Mouse (Mus musculus) MEL (cell line): ENCODE measurements around the gene Supt3. TPM values are rescaled to one million over a fixed set of nuclear protein-coding genes. Genes with fewer than 3 reads are reported as not detected.

Source experiments
- DNase-seq: peaks from one replicate; pipeline ENCODE4 v3.0.0; 2011; ENCODE audit warnings: low read depth, low spot score
- H3K27ac ChIP-seq: 2 replicates; pipeline ENCODE4 v1.5.1; 2012; ENCODE audit warnings: low read depth, mild to moderate bottlenecking, control low read depth, low read length, moderate library complexity; ENCODE audit not compliant: control insufficient read depth
- H3K27me3 ChIP-seq, 2 experiments: fragments of 150-350 bp in 1 of 2; sonication (generic) in 1 of 2; 2 replicates each; pipeline ENCODE4 v1.6.1; 2012; ENCODE audit warnings: low read length in 2 of 2, mild to moderate bottlenecking in 2 of 2, improper control_type of control experiment in 1 of 2, moderate library complexity in 1 of 2; ENCODE audit not compliant: insufficient read depth in 2 of 2, control insufficient read depth in 1 of 2
- H3K36me3 ChIP-seq, 2 experiments: 2 replicates each; pipeline ENCODE4 v1.6.1; 2012 to 2014; ENCODE audit warnings: low read length in 2 of 2, improper control_type of control experiment in 1 of 2, inconsistent platforms in 1 of 2, mild to moderate bottlenecking in 1 of 2; ENCODE audit not compliant: insufficient read depth in 2 of 2, control insufficient read depth in 1 of 2
- H3K4me1 ChIP-seq, 2 experiments: fragments of 150-350 bp in 1 of 2; sonication (generic) in 1 of 2; 2 replicates each; pipeline ENCODE4 v1.6.1; 2012; ENCODE audit warnings: low read length in 2 of 2, improper control_type of control experiment in 1 of 2, mild to moderate bottlenecking in 1 of 2; ENCODE audit not compliant: insufficient read depth in 2 of 2, control insufficient read depth in 1 of 2
- H3K4me3 ChIP-seq, 2 experiments: fragments of 150-350 bp in 1 of 2; sonication (generic) in 1 of 2; 2 replicates each; pipeline ENCODE4 v1.5.1; 2012; ENCODE audit warnings: low read depth in 2 of 2, low read length in 2 of 2, mild to moderate bottlenecking in 2 of 2, moderate library complexity in 2 of 2, control low read depth in 1 of 2, improper control_type of control experiment in 1 of 2; ENCODE audit not compliant: control insufficient read depth in 1 of 2, insufficient read depth in 1 of 2
- H3K79me2 ChIP-seq: 2 replicates; pipeline ENCODE4 v1.6.1; 2012; ENCODE audit warnings: mild to moderate bottlenecking, low read length, moderate library complexity; ENCODE audit not compliant: control insufficient read depth, poor library complexity, insufficient read depth
- H3K9ac ChIP-seq: 2 replicates; pipeline ENCODE4 v1.6.1; 2012; ENCODE audit warnings: low read depth, mild to moderate bottlenecking, control low read depth, low read length, moderate library complexity; ENCODE audit not compliant: control insufficient read depth, poor library complexity, severe bottlenecking
- H3K9me3 ChIP-seq: fragments of 150-350 bp; sonication (generic); replicated peaks from 2 replicates; pipeline ENCODE4 v1.6.1; 2012; ENCODE audit warnings: mild to moderate bottlenecking, low read length, improper control_type of control experiment, moderate library complexity; ENCODE audit not compliant: insufficient read depth
- CHD1 ChIP-seq: IDR thresholded peaks from 2 replicates; pipeline ENCODE4 v1.6.1; 2012; ENCODE audit warnings: low read depth, mild to moderate bottlenecking, inconsistent platforms, low read length, improper control_type of control experiment
- CTCF ChIP-seq, 3 experiments: IDR thresholded peaks in 2 of 3; conservative IDR thresholded peaks in 1 of 3; 2 replicates each; pipeline ENCODE4 v1.5.1; 2011 to 2012; ENCODE audit warnings: low read length in 3 of 3, low read depth in 2 of 3, mild to moderate bottlenecking in 2 of 3, improper control_type of control experiment in 1 of 3, inconsistent platforms in 1 of 3, mixed read lengths in 1 of 3, moderate library complexity in 1 of 3; ENCODE audit not compliant: control insufficient read depth in 1 of 3, insufficient read depth in 1 of 3, poor library complexity in 1 of 3, severe bottlenecking in 1 of 3
- EP300 ChIP-seq, 2 experiments: IDR thresholded peaks; 2 replicates each; pipeline ENCODE4 v1.6.1; 2011; ENCODE audit warnings: improper control_type of control experiment in 2 of 2, low read length in 2 of 2, low read depth in 1 of 2, mild to moderate bottlenecking in 1 of 2
- GABPA ChIP-seq: IDR thresholded peaks from 2 replicates; pipeline ENCODE4 v1.6.1; 2012; ENCODE audit warnings: low read depth, mild to moderate bottlenecking, inconsistent platforms, low read length, improper control_type of control experiment, moderate library complexity
- HCFC1 ChIP-seq: IDR thresholded peaks from 2 replicates; pipeline ENCODE4 v1.6.1; 2012; ENCODE audit warnings: low read depth, mild to moderate bottlenecking, inconsistent platforms, low read length, improper control_type of control experiment, moderate library complexity
- MAX ChIP-seq: IDR thresholded peaks from 2 replicates; pipeline ENCODE4 v1.6.1; 2011; ENCODE audit warnings: low read length, improper control_type of control experiment
- MAZ ChIP-seq: IDR thresholded peaks from 2 replicates; pipeline ENCODE4 v1.6.1; 2012; ENCODE audit warnings: low read depth, mild to moderate bottlenecking, inconsistent platforms, low read length, improper control_type of control experiment
- MEF2A ChIP-seq: IDR thresholded peaks from 2 replicates; pipeline ENCODE4 v1.6.1; 2014; ENCODE audit warnings: low read depth, mild to moderate bottlenecking, inconsistent platforms, low read length, improper control_type of control experiment; ENCODE audit not compliant: poor library complexity, insufficient replicate concordance, severe bottlenecking; ENCODE audit errors: extremely low read depth
- MYB ChIP-seq: IDR thresholded peaks from 2 replicates; pipeline ENCODE4 v1.6.1; 2011; ENCODE audit warnings: mild to moderate bottlenecking, low read depth, low read length, improper control_type of control experiment
- MYC ChIP-seq: IDR thresholded peaks from 2 replicates; pipeline ENCODE4 v1.6.1; 2011; ENCODE audit warnings: low read depth, mild to moderate bottlenecking, low read length, improper control_type of control experiment, moderate library complexity
- POLR2AphosphoS5 ChIP-seq: IDR thresholded peaks from 2 replicates; pipeline ENCODE4 v1.6.1; 2012; ENCODE audit warnings: low read depth, borderline replicate concordance, mild to moderate bottlenecking, inconsistent platforms, low read length, moderate library complexity, mixed read lengths
- RAD21 ChIP-seq: IDR thresholded peaks from 2 replicates; pipeline ENCODE4 v1.6.1; 2011; ENCODE audit warnings: mild to moderate bottlenecking, low read depth, low read length, improper control_type of control experiment
- SMC3 ChIP-seq: IDR thresholded peaks from 2 replicates; pipeline ENCODE4 v1.6.1; 2011; ENCODE audit warnings: low read depth, low read length, improper control_type of control experiment
- TAL1 ChIP-seq: IDR thresholded peaks from 2 replicates; pipeline ENCODE4 v1.6.1; 2012; ENCODE audit warnings: mild to moderate bottlenecking, inconsistent platforms, low read length, moderate library complexity, mixed read lengths
- UBTF ChIP-seq: IDR thresholded peaks from 2 replicates; pipeline ENCODE4 v1.6.1; 2012; ENCODE audit warnings: low read depth, mild to moderate bottlenecking, inconsistent platforms, low read length, improper control_type of control experiment, moderate library complexity, borderline replicate concordance; ENCODE audit not compliant: insufficient read depth
- ZC3H11A ChIP-seq: IDR thresholded peaks from 2 replicates; pipeline ENCODE4 v1.6.1; 2012; ENCODE audit warnings: low read depth, mild to moderate bottlenecking, inconsistent platforms, low read length, improper control_type of control experiment
- ZKSCAN1 ChIP-seq: IDR thresholded peaks from 2 replicates; pipeline ENCODE4 v1.6.1; 2012; ENCODE audit warnings: low read depth, mild to moderate bottlenecking, inconsistent platforms, low read length, improper control_type of control experiment, moderate library complexity
- polyA plus RNA-seq, 2 experiments: library from polyadenylated mRNA; stranded (reverse) in 1 of 2; unstranded in 1 of 2; fragments of >175 nt in 1 of 2; fragments of >200 nt in 1 of 2; gene quantifications; 2 replicates each; pipeline versions ENCODE4 v1.2.1 to v1.2.4; 2012; ENCODE audit warnings: low replicate concordance in 2 of 2, low read depth in 1 of 2; ENCODE audit not compliant: insufficient read length in 2 of 2, insufficient read depth in 1 of 2, missing spikeins in 1 of 2
- total RNA-seq: library from RNA; depleted of rRNA; stranded (reverse); fragments of 300-350 nt; gene quantifications from 2 replicates; pipeline ENCODE4 v1.2.3, GENCODE M21; 2012

Gene Supt3
- total and polyA plus RNA-seq, 3 experiments, result 7.0 to 28.6 TPM; not detected in 1

GRCm38 (mm10) chr17:45045804-45046203 lies 268.9 kb downstream of the Supt3 start:
- Histone ChIP-seq H3K27me3 (no peaks in the 10 kb centered on the region), H3K4me3 (no peak overlapping the region), H3K4me1 (no peaks in the 10 kb centered on the region), H3K79me2 (no peaks in the 10 kb centered on the region), H3K27ac (no peak overlapping the region), H3K9me3 (no peaks in the 10 kb centered on the region), H3K9ac (no peak overlapping the region), H3K36me3 (no peaks in the 10 kb centered on the region)
- peak; percentile 85 for TF ChIP-seq SMC3
- TF ChIP-seq ZC3H11A, result peak; percentile 71
- TF ChIP-seq MYB, result no peak
- TF ChIP-seq RAD21, result peak; percentile 79
- TF ChIP-seq MYC, result no peak
- TF ChIP-seq CTCF (IDR thresholded peaks at IDR 0.05 in 2 of 3, conservative IDR thresholded peaks at IDR 0.05 in 1 of 3; ENCODE audit: control insufficient read depth in 1 of 3, insufficient read depth in 1 of 3, low read depth in 2 of 3, low read length in 3 of 3, poor library complexity in 1 of 3, severe bottlenecking in 1 of 3), result peak; percentile 63 to 73 (median 67)
- peak; percentile 52 for DNase-seq

GRCm38 (mm10) chr17:45046583-45046982 lies 269.6 kb downstream of the Supt3 start:
- Histone ChIP-seq H3K36me3 (no peaks in the 10 kb centered on the region), H3K4me1 (no peaks in the 10 kb centered on the region), H3K4me3 (no peak overlapping the region), H3K79me2 (no peaks in the 10 kb centered on the region), H3K27me3 (no peaks in the 10 kb centered on the region), H3K9ac (no peak overlapping the region), H3K27ac (no peak overlapping the region), H3K9me3 (no peaks in the 10 kb centered on the region)
- DNase-seq, result no peak
- no peak for TF ChIP-seq MEF2A
- no peak for TF ChIP-seq MAX
- TF ChIP-seq MAZ, result no peak
- no peak for TF ChIP-seq ZKSCAN1
- TF ChIP-seq CTCF (IDR thresholded peaks at IDR 0.05 in 2 of 3, conservative IDR thresholded peaks at IDR 0.05 in 1 of 3; ENCODE audit: control insufficient read depth in 1 of 3, insufficient read depth in 1 of 3, low read depth in 2 of 3, low read length in 3 of 3, poor library complexity in 1 of 3, severe bottlenecking in 1 of 3), result no peak
- TF ChIP-seq HCFC1, result no peak
- no peak for TF ChIP-seq UBTF
- TF ChIP-seq MYC, result no peak
- TF ChIP-seq TAL1, result no peak
- no peak for TF ChIP-seq GABPA
- TF ChIP-seq EP300 (IDR thresholded peaks at IDR 0.05; ENCODE audit: low read depth in 1 of 2, low read length in 2 of 2), result no peak
- TF ChIP-seq POLR2AphosphoS5, result no peak
- TF ChIP-seq CHD1, result no peak
